Mouse (Mus musculus) right cerebral cortex, adult 18-20 months (tissue): ENCODE data around the gene Zfp382.
"Not testable (repeated sequence)": the region's sequence is repeated elsewhere in the genome, so short reads cannot be mapped to it uniquely, and the experiment has no call there.

Experiments
- DNase-seq: peaks from one replicate; pipeline ENCODE4 v3.0.0; 2022; ENCODE audit warnings: mixed read lengths

Zfp382 gene

GRCm38 (mm10) chr7:30154040-30154439, 32.3 kb downstream of the Zfp382 start:
- DNase-seq, result no peak

GRCm38 (mm10) chr7:30155507-30155906, 33.8 kb downstream of the Zfp382 start:
- no peak for DNase-seq

GRCm38 (mm10) chr7:30163113-30163512, 41.4 kb downstream of the Zfp382 start:
- DNase-seq, result no peak

- DNase-seq, result no peak
Observed at GRCm38 (mm10) chr7:30164745-30165144, 43.0 kb downstream of the Zfp382 start.

GRCm38 (mm10) chr7:30168914-30169582, 47.3 kb downstream of the Zfp382 start:
- no peak for DNase-seq

- peak; percentile 96 for DNase-seq
Observed at GRCm38 (mm10) chr7:30169583-30170282, 48.0 kb downstream of the Zfp382 start, which contains the start of gene Zfp146. Gene Zfp146 (minus strand): TSS chr7:30169750.

- DNase-seq, result no peak
Observed at GRCm38 (mm10) chr7:30170283-30170951, 48.7 kb downstream of the Zfp382 start.

- DNase-seq, result no peak
Observed at GRCm38 (mm10) chr7:30176474-30176873, 54.7 kb downstream of the Zfp382 start.

GRCm38 (mm10) chr7:30178256-30178655, 56.5 kb downstream of the Zfp382 start:
- DNase-seq, result no peak

GRCm38 (mm10) chr7:30181308-30181707, 59.6 kb downstream of the Zfp382 start:
- DNase-seq, result peak; percentile 68

GRCm38 (mm10) chr7:30181929-30182328, 60.2 kb downstream of the Zfp382 start:
- not testable (repeated sequence) for DNase-seq

GRCm38 (mm10) chr7:30183189-30183588, 61.4 kb downstream of the Zfp382 start:
- not testable (repeated sequence) for DNase-seq

GRCm38 (mm10) chr7:30183879-30184289, 62.1 kb downstream of the Zfp382 start, which contains the start of gene Cox7a1:
Gene Cox7a1 (plus strand): TSS chr7:30184144.
- DNase-seq, result peak; percentile 68
